Mouse (Mus musculus) forebrain, embryonic 13.5 days (tissue): ENCODE measurements around the gene Gpr22. TPM values are rescaled to one million over a fixed set of nuclear protein-coding genes. Genes with fewer than 3 reads are reported as not detected.

Experiments
- ATAC-seq: fragments of 200-750 bp; cut with Nextera tagmentation; 2 replicates; pipeline ENCODE4 v1.8.0; 2017
- H3K27ac ChIP-seq: fragments of 300-500 bp; sonication (generic); 2 replicates; pipeline ENCODE4 v1.5.1; 2015; ENCODE audit warnings: inconsistent platforms, mild to moderate bottlenecking, moderate library complexity
- H3K27me3 ChIP-seq: fragments of 300-500 bp; sonication (generic); 2 replicates; pipeline ENCODE4 v1.6.1; 2015; ENCODE audit warnings: mild to moderate bottlenecking, inconsistent platforms
- H3K36me3 ChIP-seq: fragments of 300-500 bp; sonication (generic); 2 replicates; pipeline ENCODE4 v1.6.1; 2015; ENCODE audit warnings: mild to moderate bottlenecking, inconsistent platforms; ENCODE audit not compliant: poor library complexity, severe bottlenecking
- H3K4me1 ChIP-seq: fragments of 300-500 bp; sonication (generic); 2 replicates; pipeline ENCODE4 v1.6.1; 2015; ENCODE audit warnings: inconsistent platforms
- H3K4me2 ChIP-seq: fragments of 300-500 bp; sonication (generic); 2 replicates; pipeline ENCODE4 v1.6.1; 2015; ENCODE audit warnings: inconsistent platforms, mild to moderate bottlenecking, moderate library complexity
- H3K4me3 ChIP-seq: fragments of 300-500 bp; sonication (generic); 2 replicates; pipeline ENCODE4 v1.5.1; 2015; ENCODE audit warnings: mild to moderate bottlenecking, inconsistent platforms
- H3K9ac ChIP-seq: fragments of 300-500 bp; sonication (generic); 2 replicates; pipeline ENCODE4 v1.6.1; 2015; ENCODE audit warnings: mild to moderate bottlenecking, inconsistent platforms
- H3K9me3 ChIP-seq: fragments of 300-500 bp; sonication (generic); replicated peaks from 2 replicates; pipeline ENCODE4 v1.6.1; 2016; ENCODE audit warnings: inconsistent platforms
- WGBS: fragments of 180-500 bp; shearing (Covaris S2); methylation state at CpG from one replicate; pipeline ENCODE4 v1.1.7; 2015; 5-methylcytosine and 5-hydroxymethylcytosine counted together
- polyA plus RNA-seq: library from polyadenylated mRNA; unstranded; fragments of >200 nt; fragmentation: Nextera tagmentation; extraction: Ambion mirVana; gene quantifications from 2 replicates; pipeline ENCODE4 v1.2.1, GENCODE M21; 2015

The Gpr22 gene
- polyA plus RNA-seq, 1 experiment from 2014 or later, result 6.6 TPM

GRCm38 (mm10) chr12:31714070-31714469 is 323 bp upstream of the Gpr22 start:
- no peak overlapping the region for H3K4me2 ChIP-seq
- H3K27me3 ChIP-seq, result no peaks in the 10 kb centered on the region
- H3K27ac ChIP-seq, result no peak overlapping the region
- H3K4me3 ChIP-seq, result no peak overlapping the region
- ATAC-seq, result no peak
- no peaks in the 10 kb centered on the region for H3K9me3 ChIP-seq
- no peak overlapping the region for H3K9ac ChIP-seq
- peaks cover 5% of the 10 kb centered on the region; the same call in 1 of the 2 replicates for H3K4me1 ChIP-seq
- 86% methylated on average over 3 of the region's 3 CpGs for WGBS
- no peaks in the 10 kb centered on the region for H3K36me3 ChIP-seq

- H3K27me3 ChIP-seq, result no peaks in the 10 kb centered on the region
- H3K9ac ChIP-seq, result no peak overlapping the region
- no peak overlapping the region for H3K4me3 ChIP-seq
- 84% methylated on average over 4 of the region's 4 CpGs for WGBS
- no peaks in the 10 kb centered on the region for H3K9me3 ChIP-seq
- no peaks in the 10 kb centered on the region for H3K36me3 ChIP-seq
- no peak overlapping the region for H3K27ac ChIP-seq
- peaks cover 5% of the 10 kb centered on the region; the same call in 1 of the 2 replicates for H3K4me1 ChIP-seq
- no peak for ATAC-seq
- H3K4me2 ChIP-seq, result no peak overlapping the region
Measured at GRCm38 (mm10) chr12:31712727-31713126, 1.0 kb downstream of the Gpr22 start.

GRCm38 (mm10) chr12:31712233-31712632 is 1.5 kb downstream of the Gpr22 start:
- H3K9me3 ChIP-seq, result no peaks in the 10 kb centered on the region
- peak overlapping the region; percentile 41 for H3K4me2 ChIP-seq
- no peaks in the 10 kb centered on the region for H3K27me3 ChIP-seq
- peak overlapping the region; percentile 30 for H3K4me3 ChIP-seq
- H3K36me3 ChIP-seq, result no peaks in the 10 kb centered on the region
- H3K9ac ChIP-seq, result no peak overlapping the region
- no peak overlapping the region for H3K27ac ChIP-seq
- ATAC-seq, result peak; percentile 60
- H3K4me1 ChIP-seq, result peaks cover 5% of the 10 kb centered on the region; the same call in 1 of the 2 replicates
- WGBS, result 42% methylated on average over 5 of the region's 5 CpGs

- 88% methylated on average over 6 of the region's 6 CpGs for WGBS
- Histone ChIP-seq H3K36me3 (no peaks in the 10 kb centered on the region), H3K4me1 (peaks cover 5% of the 10 kb centered on the region; the same call in 1 of the 2 replicates), H3K4me2 (no peak overlapping the region), H3K27ac (no peak overlapping the region), H3K9ac (no peak overlapping the region), H3K4me3 (no peak overlapping the region), H3K27me3 (no peaks in the 10 kb centered on the region), H3K9me3 (no peaks in the 10 kb centered on the region)
- no peak for ATAC-seq
Measured at GRCm38 (mm10) chr12:31709665-31710064, 4.1 kb downstream of the Gpr22 start.

GRCm38 (mm10) chr12:31707531-31707930 is 6.2 kb downstream of the Gpr22 start:
- ATAC-seq, result no peak
- Histone ChIP-seq H3K27me3 (no peaks in the 10 kb centered on the region), H3K36me3 (no peaks in the 10 kb centered on the region), H3K9me3 (no peaks in the 10 kb centered on the region), H3K27ac (no peak overlapping the region), H3K4me1 (peaks cover 5% of the 10 kb centered on the region; the same call in 1 of the 2 replicates), H3K9ac (no peak overlapping the region), H3K4me2 (no peak overlapping the region), H3K4me3 (no peak overlapping the region)
- WGBS, result 77% methylated on average over 1 of the region's 1 CpGs

GRCm38 (mm10) chr12:31706168-31706567 is 7.6 kb downstream of the Gpr22 start:
- 69% methylated on average over 2 of the region's 2 CpGs for WGBS
- no peak for ATAC-seq
- no peaks in the 10 kb centered on the region for H3K9me3 ChIP-seq

GRCm38 (mm10) chr12:31703904-31704303 is 9.8 kb downstream of the Gpr22 start:
- H3K4me3 ChIP-seq, result no peak overlapping the region
- ATAC-seq, result no peak
- 77% methylated on average over 6 of the region's 6 CpGs for WGBS
- H3K27me3 ChIP-seq, result no peaks in the 10 kb centered on the region
- H3K9me3 ChIP-seq, result no peaks in the 10 kb centered on the region
- H3K27ac ChIP-seq, result no peak overlapping the region
- no peaks in the 10 kb centered on the region for H3K36me3 ChIP-seq
- no peak overlapping the region for H3K4me2 ChIP-seq
- no peaks in the 10 kb centered on the region for H3K4me1 ChIP-seq
- no peak overlapping the region for H3K9ac ChIP-seq

More at GRCm38 (mm10) chr12:31706168-31706567, 7.6 kb downstream of the Gpr22 start:
- Histone ChIP-seq H3K27ac (no peak overlapping the region), H3K36me3 (no peaks in the 10 kb centered on the region), H3K9ac (no peak overlapping the region), H3K4me3 (no peak overlapping the region), H3K4me1 (peaks cover 5% of the 10 kb centered on the region; the same call in 1 of the 2 replicates), H3K4me2 (no peak overlapping the region), H3K27me3 (no peaks in the 10 kb centered on the region)

GRCm38 (mm10) chr12:31701411-31701810 is 12.3 kb downstream of the Gpr22 start:
- peaks cover 10% of the 10 kb centered on the region for H3K36me3 ChIP-seq
- 89% methylated on average over 5 of the region's 5 CpGs for WGBS
- ATAC-seq, result no peak
- peaks cover 8% of the 10 kb centered on the region; the same call in 1 of the 2 replicates for H3K9me3 ChIP-seq
- no peak overlapping the region for H3K27ac ChIP-seq
- H3K4me1 ChIP-seq, result no peaks in the 10 kb centered on the region
- no peak overlapping the region for H3K9ac ChIP-seq
- no peak overlapping the region for H3K4me3 ChIP-seq
- no peak overlapping the region for H3K4me2 ChIP-seq
- H3K27me3 ChIP-seq, result no peaks in the 10 kb centered on the region

- Histone ChIP-seq H3K27me3 (no peaks in the 10 kb centered on the region), H3K4me1 (no peaks in the 10 kb centered on the region), H3K27ac (no peak overlapping the region), H3K4me3 (no peak overlapping the region), H3K9me3 (peaks cover 8% of the 10 kb centered on the region; the same call in 1 of the 2 replicates), H3K4me2 (no peak overlapping the region), H3K9ac (no peak overlapping the region), H3K36me3 (peaks cover 10% of the 10 kb centered on the region)
- ATAC-seq, result no peak
- WGBS, result 69% methylated on average over 5 of the region's 5 CpGs
Measured at GRCm38 (mm10) chr12:31700623-31701347, 13.0 kb downstream of the Gpr22 start.

GRCm38 (mm10) chr12:31693278-31693677 is 20.5 kb downstream of the Gpr22 start:
- Histone ChIP-seq H3K4me1 (no peaks in the 10 kb centered on the region), H3K36me3 (peaks cover 10% of the 10 kb centered on the region), H3K4me2 (no peak overlapping the region), H3K9me3 (peaks cover 8% of the 10 kb centered on the region; the same call in 1 of the 2 replicates), H3K4me3 (no peak overlapping the region), H3K27me3 (no peaks in the 10 kb centered on the region), H3K27ac (no peak overlapping the region), H3K9ac (no peak overlapping the region)
- WGBS, result 92% methylated on average over 1 of the region's 1 CpGs
- no peak for ATAC-seq

GRCm38 (mm10) chr12:31686679-31687078 is 27.1 kb downstream of the Gpr22 start:
- no peak for ATAC-seq
- Histone ChIP-seq H3K36me3 (no peaks in the 10 kb centered on the region), H3K9ac (no peak overlapping the region), H3K4me2 (no peak overlapping the region), H3K27ac (no peak overlapping the region), H3K9me3 (no peaks in the 10 kb centered on the region), H3K4me1 (no peaks in the 10 kb centered on the region), H3K4me3 (no peak overlapping the region), H3K27me3 (no peaks in the 10 kb centered on the region)
- 96% methylated on average over 3 of the region's 3 CpGs for WGBS

GRCm38 (mm10) chr12:31667187-31667586 is 46.6 kb downstream of the Gpr22 start:
- ATAC-seq, result no peak
- Histone ChIP-seq H3K36me3 (peaks cover 39% of the 10 kb centered on the region), H3K9me3 (no peaks in the 10 kb centered on the region), H3K27me3 (no peaks in the 10 kb centered on the region), H3K4me3 (no peak overlapping the region), H3K9ac (no peak overlapping the region), H3K4me2 (no peak overlapping the region), H3K4me1 (no peaks in the 10 kb centered on the region), H3K27ac (no peak overlapping the region)
- 69% methylated on average over 3 of the region's 3 CpGs for WGBS

GRCm38 (mm10) chr12:31665999-31666398 is 47.7 kb downstream of the Gpr22 start:
- H3K4me2 ChIP-seq, result no peak overlapping the region
- no peaks in the 10 kb centered on the region for H3K9me3 ChIP-seq
- no peak overlapping the region for H3K9ac ChIP-seq
- H3K36me3 ChIP-seq, result peaks cover 32% of the 10 kb centered on the region
- no peak overlapping the region for H3K27ac ChIP-seq
- no peaks in the 10 kb centered on the region for H3K27me3 ChIP-seq
- no peak overlapping the region for H3K4me3 ChIP-seq
- ATAC-seq, result no peak
- H3K4me1 ChIP-seq, result no peaks in the 10 kb centered on the region
- 70% methylated on average over 6 of the region's 6 CpGs for WGBS
